Mouse (Mus musculus) E14TG2a.4 (cell line): Measurements from ENCODE around the gene Nfatc3.

ENCODE experiments used
- CTCF ChIP-seq: conservative IDR thresholded peaks from 2 replicates; pipeline ENCODE4 v1.5.1; 2014; ENCODE audit warnings: low read length
- POU5F1 ChIP-seq: IDR thresholded peaks from 2 replicates; pipeline ENCODE4 v1.6.1; 2014; ENCODE audit warnings: low read length, borderline replicate concordance

DNA sequence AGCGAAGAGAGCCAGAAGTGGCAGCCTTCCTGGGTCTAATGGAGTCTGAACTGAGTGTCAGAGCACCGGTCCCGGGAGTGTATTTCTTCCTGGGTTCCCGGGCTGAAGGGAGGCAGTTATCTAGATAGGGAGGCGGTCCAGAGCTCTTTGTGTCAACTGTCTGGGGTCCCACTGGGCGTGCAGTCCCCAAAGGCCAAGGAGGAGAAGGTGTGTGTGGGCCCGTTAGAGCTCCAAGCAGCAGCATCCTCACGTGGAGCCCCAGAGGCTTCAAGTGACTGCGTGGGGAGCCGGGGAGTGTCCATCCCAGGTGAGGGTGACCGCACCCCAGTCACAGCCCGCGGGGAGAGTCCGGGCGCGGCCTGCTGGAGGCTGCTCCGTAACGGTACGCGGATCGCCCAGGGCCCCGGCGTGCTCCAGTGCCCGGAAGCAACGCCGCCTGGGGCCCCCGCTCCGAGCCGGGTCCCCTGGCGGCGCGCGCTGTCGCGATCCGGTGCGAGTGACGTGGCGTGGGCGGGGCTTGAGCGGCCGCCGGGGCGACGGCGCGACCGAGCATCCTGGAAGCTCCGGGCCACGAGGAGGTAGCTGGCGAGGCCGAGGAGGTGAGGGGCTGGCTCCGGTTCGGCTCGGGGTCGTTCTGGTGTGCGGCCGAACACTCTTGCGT lies 109.8 kb downstream of the Nfatc3 start, which contains the start of gene Slc7a6:
- no peak for TF ChIP-seq CTCF
- no peak for TF ChIP-seq POU5F1
